ENCODE assay signal across 9 mouse cellular contexts in genomic region chr19:23523711-23524110, GRCm38 (mm10).
DNase-seq lines count a peak whose midpoint lies in the region; ATAC-seq and TF ChIP-seq lines count a peak whose summit lies in the region.
"Had no signal": no experiment of that assay in that cellular context is flagged by ENCODE, and none has a peak within 500 bp of the region (broad histone marks: within the 10 kb centered on the region; RNA-seq: fewer than 3 reads in every experiment).

No protein-coding gene starts in this region.

- TF ChIP-seq EP300 in liver, postnatal 0 days (IDR thresholded peaks at IDR 0.05; ENCODE audit: low read depth) = no peak

- H3K4me1 ChIP-seq in liver, postnatal 0 days (ENCODE audit: insufficient read depth) = no peaks in the 10 kb centered on the region
- H3K4me1 ChIP-seq: hindbrain, embryonic 15.5 days had no signal

- no peaks in the 10 kb centered on the region for H3K36me3 ChIP-seq in C2C12 (ENCODE audit: control insufficient read depth, insufficient read depth)
- H3K36me3 ChIP-seq in liver, postnatal 0 days (replicated peaks; ENCODE audit: insufficient read depth, low read length) = no peaks in the 10 kb centered on the region
- H3K36me3 ChIP-seq: hindbrain, embryonic 15.5 days had no signal

- CTCF ChIA-PET in Patski (lab: Charles Lee) = interaction anchor here (0.7 to 3.0 kb wide), 11 partner anchors 11 to 291 kb away, joined by 3 to 19 read pairs (median 4); no protein-coding TSS in a partner anchor

- DNase-seq in Patski (ENCODE audit: low read depth, low spot score) = peak; percentile 3
- DNase-seq in cerebellum, adult 9-11 months = peak; percentile 69
- peak; percentile 24 to 44 for DNase-seq in gastrocnemius, adult 8-10 months (ENCODE audit: low spot score in 2 of 2)
- DNase-seq in kidney, postnatal 25 days = peak; percentile 63 to 81
- DNase-seq in liver, postnatal 0 days = peak; percentile 64
- peak; percentile 75 for DNase-seq in right cerebral cortex, adult 18-20 months
- peak; percentile 69 for DNase-seq in urinary bladder, postnatal 14 days (ENCODE audit: low spot score)

- H3K9ac ChIP-seq in liver, postnatal 0 days (replicated peaks) = no peak overlapping the region
- H3K9ac ChIP-seq: hindbrain, embryonic 15.5 days had no signal

- POLR2A ChIA-PET in Patski (lab: Charles Lee) = no interaction called here

- ATAC-seq in Patski = no peak
- no peak for ATAC-seq in liver, postnatal 0 days

- no peak overlapping the region for H3K4me2 ChIP-seq in liver, postnatal 0 days (ENCODE audit: low read depth, low read length)
- H3K4me2 ChIP-seq: hindbrain, embryonic 15.5 days had no signal

- H3K79me3 ChIP-seq in C2C12 (ENCODE audit: low read depth) = no peaks in the 10 kb centered on the region

- no peaks in the 10 kb centered on the region for H3K9me3 ChIP-seq in liver, postnatal 0 days (ENCODE audit: low read length)
- H3K9me3 ChIP-seq: hindbrain, embryonic 15.5 days had no signal

- no peaks in the 10 kb centered on the region for H3K79me2 ChIP-seq in C2C12 (ENCODE audit: control insufficient read depth, insufficient read depth)

- in situ Hi-C loops in Patski (cut with MboI; ENCODE audit: low pct_unique_long_range_greater_than_20kb) = loop anchor here (5.0 kb wide), 2 partner anchors 151 to 616 kb away; no protein-coding TSS in a partner anchor

- no peak overlapping the region for H3K4me3 ChIP-seq in C2C12 (ENCODE audit: insufficient read depth, poor library complexity, severe bottlenecking)
- no peak overlapping the region for H3K4me3 ChIP-seq in liver, postnatal 0 days (ENCODE audit: low read depth, low read length)
- H3K4me3 ChIP-seq: hindbrain, embryonic 15.5 days had no signal

- no peak overlapping the region for H3K27ac ChIP-seq in liver, postnatal 0 days (ENCODE audit: low read depth)
- H3K27ac ChIP-seq: hindbrain, embryonic 15.5 days had no signal

- TF ChIP-seq CTCF in C2C12 (IDR thresholded peaks at IDR 0.05; ENCODE audit: control insufficient read depth, insufficient read depth, insufficient read length) (peak; percentile 32), Patski (IDR thresholded peaks at IDR 0.05) (peak; percentile 90)
- TF ChIP-seq CTCF in liver, postnatal 0 days (IDR thresholded peaks at IDR 0.05; ENCODE audit: low read depth) = peak; percentile 90

- no peak overlapping the region for H3ac ChIP-seq in C2C12 (ENCODE audit: control insufficient read depth, insufficient read length, low read depth)

- H3K27me3 ChIP-seq in C2C12 (ENCODE audit: control insufficient read depth, insufficient read depth, insufficient read length) (no peaks in the 10 kb centered on the region), Patski (peaks cover 42% of the 10 kb centered on the region)
- no peaks in the 10 kb centered on the region for H3K27me3 ChIP-seq in liver, postnatal 0 days (ENCODE audit: insufficient read depth, low read length)
- H3K27me3 ChIP-seq: hindbrain, embryonic 15.5 days had no signal

- WGBS in liver, postnatal 0 days (ENCODE audit: insufficient replicate concordance) = 0% methylated on average over 1 of the region's 1 CpGs

TF ChIP-seq in C2C12, 6 proteins besides CTCF, POLR2A, EP300 and RAD21:
- no peak for TF ChIP-seq MAX (IDR thresholded peaks at IDR 0.05)
- TF ChIP-seq FOSL1 (IDR thresholded peaks at IDR 0.05; ENCODE audit: insufficient read depth, low read length, poor library complexity, severe bottlenecking) = no peak
- TF ChIP-seq MYOD1 (IDR thresholded peaks at IDR 0.05; ENCODE audit: control insufficient read depth, insufficient read length, low read depth) = no peak
- no peak for TF ChIP-seq USF1 (IDR thresholded peaks at IDR 0.05; ENCODE audit: low read depth)
- no peak for TF ChIP-seq CEBPB (IDR thresholded peaks at IDR 0.05; ENCODE audit: low read depth)
- no peak for TF ChIP-seq MYOG (IDR thresholded peaks at IDR 0.05; ENCODE audit: control insufficient read depth, extremely low read depth, insufficient read length)

Comparison
In these comparisons a context has a peak if more than half of its experiments do, and no peak if none do; other contexts are left out.
1. CTCF ChIP-seq: peak in every context shown above with its lines; median percentile 90 in Patski; 90 in liver, postnatal 0 days; 32 in C2C12.
2. DNase-seq: peak in every context shown above with its lines; median percentile 75 in right cerebral cortex, adult 18-20 months; 72 in kidney, postnatal 25 days; 69 in cerebellum, adult 9-11 months; 69 in urinary bladder, postnatal 14 days; 64 in liver, postnatal 0 days; 34 in gastrocnemius, adult 8-10 months; 3 in Patski.